In genomic region chr11:96919003-96919402, GRCm38 (mm10) we compare ENCODE assay signal across 26 mouse cellular contexts. TPM values are rescaled to one million over a fixed set of nuclear protein-coding genes. Genes with fewer than 3 reads are reported as not detected.
A peak's percentile ranks its signal among the peaks of the same experiment; 100 is the strongest.
DNase-seq lines count a peak whose midpoint lies in the region; ATAC-seq lines count a peak whose summit lies in the region.
"Had no signal": no experiment of that assay in that cellular context is flagged by ENCODE, and none has a peak within 500 bp of the region (broad histone marks: within the 10 kb centered on the region; RNA-seq: fewer than 3 reads in every experiment).

No protein-coding gene starts in this region.

- 32% methylated on average over 6 of the region's 6 CpGs for WGBS in heart, embryonic 10.5 days
- WGBS in liver, embryonic 13.5 days (ENCODE audit: insufficient replicate concordance): 38% methylated on average over 6 of the region's 6 CpGs
- WGBS in stomach, embryonic 16.5 days: 40% methylated on average over 6 of the region's 6 CpGs

- H3K4me2 ChIP-seq in liver, embryonic 13.5 days: peak overlapping the region; percentile 0; the same call in 1 of the 2 replicates
- H3K4me2 ChIP-seq in stomach, embryonic 16.5 days (ENCODE audit: low read depth, low read length): no peak overlapping the region
- H3K4me2 ChIP-seq: forebrain, embryonic 12.5 days; heart, embryonic 13.5 days; limb, embryonic 13.5 days; midbrain, embryonic 15.5 days; neural tube, embryonic 15.5 days had no signal

- ATAC-seq in liver, embryonic 13.5 days (ENCODE audit: low read depth): no peak
- ATAC-seq in stomach, embryonic 16.5 days (ENCODE audit: insufficient read depth, low FRiP score): no peak
- ATAC-seq: hindbrain, embryonic 16.5 days; midbrain, embryonic 15.5 days had no signal

- intact Hi-C loops in heart, postnatal 14 days (cut with DNase I): no loop called here

- no peaks in the 10 kb centered on the region for H3K36me3 ChIP-seq in heart, embryonic 10.5 days
- no peaks in the 10 kb centered on the region for H3K36me3 ChIP-seq in liver, embryonic 13.5 days
- H3K36me3 ChIP-seq in stomach, embryonic 16.5 days (ENCODE audit: control insufficient read depth, insufficient read depth, low read length): no peaks in the 10 kb centered on the region
- H3K36me3 ChIP-seq: forebrain, embryonic 12.5 days; heart, embryonic 13.5 days; limb, embryonic 13.5 days; midbrain, embryonic 15.5 days; neural tube, embryonic 15.5 days had no signal

- no peak for DNase-seq in heart, embryonic 10.5 days (ENCODE audit: low spot score)
- no peak for DNase-seq in heart, adult 8-10 months (ENCODE audit: low spot score)
- peak; percentile 65 for DNase-seq in lung, postnatal 36 days
- DNase-seq in lung, postnatal 25 days (ENCODE audit: low spot score): no peak
- no peak for DNase-seq in liver, embryonic 13.5 days
- DNase-seq in cerebellum, adult 9-11 months: no peak
- DNase-seq in heart, postnatal 14 days: no peak
- DNase-seq: adrenal gland, postnatal 14 days; cerebellum, adult 18-20 months; gastrocnemius, postnatal 36 days; heart, postnatal 36 days; kidney, adult 18-20 months; kidney, postnatal 10 days; layer of hippocampus, postnatal 36 days; lung, postnatal 10 days had no signal

- no peak overlapping the region for H3K4me3 ChIP-seq in heart, embryonic 10.5 days
- no peak overlapping the region for H3K4me3 ChIP-seq in liver, embryonic 13.5 days (replicated peaks)
- H3K4me3 ChIP-seq in stomach, embryonic 16.5 days (replicated peaks; ENCODE audit: low read length): no peak overlapping the region
- H3K4me3 ChIP-seq: forebrain, embryonic 12.5 days; heart, embryonic 13.5 days; layer of hippocampus, adult 2 months; limb, embryonic 13.5 days; midbrain, embryonic 15.5 days; neural tube, embryonic 15.5 days had no signal

- peak overlapping the region; percentile 52 for H3K9ac ChIP-seq in liver, embryonic 13.5 days
- 0 out of 2 replicates have a peak overlapping the region, but pooled peaks have one; percentile 26 for H3K9ac ChIP-seq in stomach, embryonic 16.5 days (ENCODE audit: low read length)
- H3K9ac ChIP-seq: forebrain, embryonic 12.5 days; heart, embryonic 13.5 days; limb, embryonic 13.5 days; midbrain, embryonic 15.5 days; neural tube, embryonic 15.5 days had no signal

- peaks cover 26% of the 10 kb centered on the region for H3K4me1 ChIP-seq in heart, embryonic 10.5 days
- peaks cover 64% of the 10 kb centered on the region for H3K4me1 ChIP-seq in liver, embryonic 13.5 days (replicated peaks)
- H3K4me1 ChIP-seq in stomach, embryonic 16.5 days (ENCODE audit: control insufficient read depth, insufficient read depth, low read length): peaks cover 17% of the 10 kb centered on the region

- H3K9me3 ChIP-seq in heart, embryonic 10.5 days: no peaks in the 10 kb centered on the region
- no peaks in the 10 kb centered on the region for H3K9me3 ChIP-seq in liver, embryonic 13.5 days (replicated peaks)
- H3K9me3 ChIP-seq in stomach, embryonic 16.5 days (replicated peaks; ENCODE audit: control insufficient read depth, low read length): no peaks in the 10 kb centered on the region
- H3K9me3 ChIP-seq: forebrain, embryonic 12.5 days; heart, embryonic 13.5 days; limb, embryonic 13.5 days; midbrain, embryonic 15.5 days; neural tube, embryonic 15.5 days had no signal

- 0 out of 2 replicates have a peak overlapping the region, but pooled peaks have one; percentile 16 for H3K27ac ChIP-seq in heart, embryonic 10.5 days
- H3K27ac ChIP-seq in liver, embryonic 13.5 days: peak overlapping the region; percentile 99
- H3K27ac ChIP-seq in stomach, embryonic 16.5 days (ENCODE audit: low read length): no peak overlapping the region; the same call in 1 of the 2 replicates
- H3K27ac ChIP-seq: forebrain, embryonic 12.5 days; heart, embryonic 13.5 days; layer of hippocampus, adult 2 months; limb, embryonic 13.5 days; midbrain, embryonic 15.5 days; neural tube, embryonic 15.5 days had no signal

- H3K27me3 ChIP-seq in heart, embryonic 10.5 days (ENCODE audit: insufficient read depth, poor library complexity, severe bottlenecking): 0 out of 2 replicates have a peak, but pooled peaks cover 4% of the 10 kb centered on the region
- 0 out of 2 replicates have a peak, but pooled peaks cover 3% of the 10 kb centered on the region for H3K27me3 ChIP-seq in liver, embryonic 13.5 days
- H3K27me3 ChIP-seq in stomach, embryonic 16.5 days (ENCODE audit: control insufficient read depth, insufficient read depth, low read length): no peaks in the 10 kb centered on the region
- H3K27me3 ChIP-seq: heart, embryonic 13.5 days; midbrain, embryonic 15.5 days; neural tube, embryonic 15.5 days had no signal

RNA-seq across cellular contexts. Expression of gene Cdk5rap3, which starts 2.7 kb away (rescaled TPM):
- 68.3 and 84.3 TPM in 2 replicates for polyA plus RNA-seq in heart, embryonic 10.5 days (2016; fragmentation: Nextera tagmentation; extraction: Ambion mirVana)
- 10 to 100 TPM; 20.4 to 25.7 (median 22.7) TPM for total RNA-seq in heart, adult 8-10 months (2022)
- polyA plus RNA-seq in liver, embryonic 13.5 days (2015; fragmentation: Nextera tagmentation; extraction: Ambion mirVana): 39.6 and 44.4 TPM in 2 replicates
- polyA plus RNA-seq in stomach, embryonic 16.5 days (2015; fragmentation: Nextera tagmentation; extraction: Ambion mirVana): 68.7 and 75.0 TPM in 2 replicates
- total RNA-seq in heart, postnatal 14 days (2021): 10 to 100 TPM; 22.3 to 23.3 TPM

RNA-seq across cellular contexts. Expression of gene Prr15l, which starts 8.9 kb away (rescaled TPM):
- 0.90 and 1.5 TPM in 2 replicates for polyA plus RNA-seq in heart, embryonic 10.5 days (2016; fragmentation: Nextera tagmentation; extraction: Ambion mirVana)
- 1 to 10 TPM; 1.1 to 1.7 (median 1.5) TPM for total RNA-seq in heart, adult 8-10 months (2022)
- 4.4 and 5.2 TPM in 2 replicates for polyA plus RNA-seq in liver, embryonic 13.5 days (2015; fragmentation: Nextera tagmentation; extraction: Ambion mirVana)
- polyA plus RNA-seq in stomach, embryonic 16.5 days (2015; fragmentation: Nextera tagmentation; extraction: Ambion mirVana): 70.8 and 81.7 TPM in 2 replicates
- total RNA-seq in heart, postnatal 14 days (2021): 1 to 10 TPM in 1 of 2 experiments, under 1 TPM in 1; 0.88 to 1.8 TPM
- total RNA-seq: gastrocnemius, postnatal 36 days; layer of hippocampus, adult 2 months; layer of hippocampus, postnatal 36 days; left cerebral cortex, postnatal 14 days; megakaryocyte-erythroid progenitor cell, adult 5-6 weeks had no signal
- polyA plus RNA-seq: cortical plate, adult 2 months had no signal

RNA-seq across cellular contexts. Expression of gene Pnpo, which starts 24.8 kb away (rescaled TPM):
- polyA plus RNA-seq in heart, embryonic 10.5 days (2016; fragmentation: Nextera tagmentation; extraction: Ambion mirVana): 69.3 and 72.6 TPM in 2 replicates
- total RNA-seq in heart, adult 8-10 months (2022): 10 to 100 TPM; 14.9 to 16.6 (median 16.1) TPM
- 652 and 660 TPM in 2 replicates for polyA plus RNA-seq in liver, embryonic 13.5 days (2015; fragmentation: Nextera tagmentation; extraction: Ambion mirVana)
- 70.7 and 76.8 TPM in 2 replicates for polyA plus RNA-seq in stomach, embryonic 16.5 days (2015; fragmentation: Nextera tagmentation; extraction: Ambion mirVana)
- 10 to 100 TPM; 14.1 to 15.0 TPM for total RNA-seq in heart, postnatal 14 days (2021)

Comparison
In these comparisons a context has a peak if more than half of its experiments do, and no peak if none do; other contexts are left out.
1. RNA of gene Prr15l, which starts 8.9 kb away (polyA plus RNA-seq): 70.8 to 81.7 TPM in stomach, embryonic 16.5 days; 4.4 to 5.2 TPM in liver, embryonic 13.5 days and 0.90 to 1.5 TPM in heart, embryonic 10.5 days; every median in the first group is over 10 times any median in the second.